Mouse (Mus musculus): ENCODE results near the gene Swt1. TPM values are rescaled to one million over a fixed set of nuclear protein-coding genes. Genes with fewer than 3 reads are reported as not detected.

The Swt1 gene
- polyA plus RNA-seq, 1 experiment = 15.6 TPM

GRCm38 (mm10) chr1:151345109-151345862, 83.0 kb downstream of the Swt1 start:
- H3K4me3 ChIP-seq (ENCODE audit: insufficient read depth, low read length) = peak overlapping the region; percentile 69
- peaks cover 4% of the 10 kb centered on the region for H3K4me1 ChIP-seq (ENCODE audit: control insufficient read depth, insufficient read depth, low read length)
- TF ChIP-seq CTCF (IDR thresholded peaks at IDR 0.05; ENCODE audit: borderline replicate concordance, insufficient read depth, low read length) (no peak), POLR2A (IDR thresholded peaks at IDR 0.05; ENCODE audit: low read depth, low read length) (peak; percentile 64; the same call in 1 of the 2 replicates)

GRCm38 (mm10) chr1:151344283-151345108, 83.8 kb downstream of the Swt1 start, which contains the start of gene Ivns1abp:
Gene Ivns1abp, plus strand, starts transcription at chr1:151344477.
- TF ChIP-seq POLR2A (IDR thresholded peaks at IDR 0.05; ENCODE audit: low read depth, low read length) (peak; percentile 81), CTCF (IDR thresholded peaks at IDR 0.05; ENCODE audit: borderline replicate concordance, insufficient read depth, low read length) (no peak)
- H3K27ac ChIP-seq (ENCODE audit: insufficient read depth, low read length) = peak within 1 kb of the TSS; percentile 47
- peaks cover 4% of the 10 kb centered on the region for H3K4me1 ChIP-seq (ENCODE audit: control insufficient read depth, insufficient read depth, low read length)
- peak within 1 kb of the TSS; percentile 69 for H3K4me3 ChIP-seq (ENCODE audit: insufficient read depth, low read length)

More at GRCm38 (mm10) chr1:151345109-151345862, 83.0 kb downstream of the Swt1 start:
- peak overlapping the region; percentile 47 for H3K27ac ChIP-seq (ENCODE audit: insufficient read depth, low read length)

- Histone ChIP-seq H3K4me1 (ENCODE audit: control insufficient read depth, insufficient read depth, low read length) (peaks cover 4% of the 10 kb centered on the region), H3K27ac (ENCODE audit: insufficient read depth, low read length) (no peak overlapping the region), H3K4me3 (ENCODE audit: insufficient read depth, low read length) (peak overlapping the region; percentile 60)
- TF ChIP-seq CTCF (IDR thresholded peaks at IDR 0.05; ENCODE audit: borderline replicate concordance, insufficient read depth, low read length) (no peak), POLR2A (IDR thresholded peaks at IDR 0.05; ENCODE audit: low read depth, low read length) (no peak; the same call in 1 of the 2 replicates)
Measured at GRCm38 (mm10) chr1:151343571-151344282, 84.5 kb downstream of the Swt1 start.

- TF ChIP-seq CTCF (IDR thresholded peaks at IDR 0.05; ENCODE audit: borderline replicate concordance, insufficient read depth, low read length) (no peak), POLR2A (IDR thresholded peaks at IDR 0.05; ENCODE audit: low read depth, low read length) (no peak)
- Histone ChIP-seq H3K4me3 (ENCODE audit: insufficient read depth, low read length) (no peak overlapping the region), H3K27ac (ENCODE audit: insufficient read depth, low read length) (no peak overlapping the region), H3K4me1 (ENCODE audit: control insufficient read depth, insufficient read depth, low read length) (peaks cover 4% of the 10 kb centered on the region)
Measured at GRCm38 (mm10) chr1:151342968-151343367, 85.3 kb downstream of the Swt1 start.

GRCm38 (mm10) chr1:151342311-151342710, 85.9 kb downstream of the Swt1 start:
- Histone ChIP-seq H3K27ac (ENCODE audit: insufficient read depth, low read length) (no peak overlapping the region), H3K4me1 (ENCODE audit: control insufficient read depth, insufficient read depth, low read length) (peaks cover 4% of the 10 kb centered on the region), H3K4me3 (ENCODE audit: insufficient read depth, low read length) (no peak overlapping the region)
- TF ChIP-seq POLR2A (IDR thresholded peaks at IDR 0.05; ENCODE audit: low read depth, low read length) (no peak), CTCF (IDR thresholded peaks at IDR 0.05; ENCODE audit: borderline replicate concordance, insufficient read depth, low read length) (no peak)

- TF ChIP-seq CTCF (IDR thresholded peaks at IDR 0.05; ENCODE audit: borderline replicate concordance, insufficient read depth, low read length) (no peak), POLR2A (IDR thresholded peaks at IDR 0.05; ENCODE audit: low read depth, low read length) (no peak)
- H3K4me1 ChIP-seq (ENCODE audit: control insufficient read depth, insufficient read depth, low read length) = peaks cover under 1% of the 10 kb centered on the region
- H3K27ac ChIP-seq (ENCODE audit: insufficient read depth, low read length) = no peak overlapping the region
- no peak overlapping the region for H3K4me3 ChIP-seq (ENCODE audit: insufficient read depth, low read length)
Measured at GRCm38 (mm10) chr1:151341321-151342044, 86.8 kb downstream of the Swt1 start.

- no peak overlapping the region for H3K27ac ChIP-seq (ENCODE audit: insufficient read depth, low read length)
- no peak for TF ChIP-seq CTCF (IDR thresholded peaks at IDR 0.05; ENCODE audit: borderline replicate concordance, insufficient read depth, low read length)
- TF ChIP-seq POLR2A (IDR thresholded peaks at IDR 0.05; ENCODE audit: low read depth, low read length) = no peak
- H3K4me1 ChIP-seq (ENCODE audit: control insufficient read depth, insufficient read depth, low read length) = no peaks in the 10 kb centered on the region
- no peak overlapping the region for H3K4me3 ChIP-seq (ENCODE audit: insufficient read depth, low read length)
Measured at GRCm38 (mm10) chr1:151338941-151339340, 89.3 kb downstream of the Swt1 start.

- Histone ChIP-seq H3K4me1 (ENCODE audit: control insufficient read depth, insufficient read depth, low read length) (no peaks in the 10 kb centered on the region), H3K4me3 (ENCODE audit: insufficient read depth, low read length) (no peak overlapping the region), H3K27ac (ENCODE audit: insufficient read depth, low read length) (no peak overlapping the region)
- no peak for TF ChIP-seq POLR2A (IDR thresholded peaks at IDR 0.05; ENCODE audit: low read depth, low read length)
- no peak for TF ChIP-seq CTCF (IDR thresholded peaks at IDR 0.05; ENCODE audit: borderline replicate concordance, insufficient read depth, low read length)
Measured at GRCm38 (mm10) chr1:151338234-151338633, 90.0 kb downstream of the Swt1 start.

- TF ChIP-seq POLR2A (IDR thresholded peaks at IDR 0.05; ENCODE audit: low read depth, low read length) = no peak
- no peak for TF ChIP-seq CTCF (IDR thresholded peaks at IDR 0.05; ENCODE audit: borderline replicate concordance, insufficient read depth, low read length)
- no peak overlapping the region for H3K4me3 ChIP-seq (ENCODE audit: insufficient read depth, low read length)
- H3K27ac ChIP-seq (ENCODE audit: insufficient read depth, low read length) = no peak overlapping the region
- H3K4me1 ChIP-seq (ENCODE audit: control insufficient read depth, insufficient read depth, low read length) = no peaks in the 10 kb centered on the region
Measured at GRCm38 (mm10) chr1:151332819-151333218, 95.4 kb downstream of the Swt1 start.

All from embryonic fibroblast, embryonic 13.5 days (primary cell).